Mouse (Mus musculus) hindbrain, embryonic 12.5 days (tissue): ENCODE data around the gene Polr2m. TPM values are rescaled to one million over a fixed set of nuclear protein-coding genes. Genes with fewer than 3 reads are reported as not detected.

Experiments
- ATAC-seq: fragments of 200-750 bp; cut with Nextera tagmentation; 2 replicates; pipeline ENCODE4 v1.8.0; 2017; ENCODE audit warnings: moderate TSS enrichment; ENCODE audit not compliant: low FRiP score
- H3K27ac ChIP-seq: fragments of 300-500 bp; sonication (generic); 2 replicates; pipeline ENCODE4 v1.5.1; 2016; ENCODE audit warnings: mild to moderate bottlenecking
- H3K27me3 ChIP-seq: fragments of 300-500 bp; sonication (generic); 2 replicates; pipeline ENCODE4 v1.6.1; 2016; ENCODE audit warnings: mild to moderate bottlenecking
- H3K36me3 ChIP-seq: fragments of 300-500 bp; sonication (generic); 2 replicates; pipeline ENCODE4 v1.6.1; 2016; ENCODE audit warnings: mild to moderate bottlenecking
- H3K4me1 ChIP-seq: fragments of 300-500 bp; sonication (generic); 2 replicates; pipeline ENCODE4 v1.6.1; 2016
- H3K4me2 ChIP-seq: fragments of 300-500 bp; sonication (generic); replicated peaks from 2 replicates; pipeline ENCODE4 v1.6.1; 2016; ENCODE audit warnings: mild to moderate bottlenecking
- H3K4me3 ChIP-seq: fragments of 300-500 bp; sonication (generic); 2 replicates; pipeline ENCODE4 v1.5.1; 2016; ENCODE audit warnings: mild to moderate bottlenecking
- H3K9ac ChIP-seq: fragments of 300-500 bp; sonication (generic); 2 replicates; pipeline ENCODE4 v1.6.1; 2016; ENCODE audit warnings: mild to moderate bottlenecking, moderate library complexity
- H3K9me3 ChIP-seq: fragments of 300-500 bp; sonication (generic); replicated peaks from 2 replicates; pipeline ENCODE4 v1.6.1; 2016; ENCODE audit warnings: mild to moderate bottlenecking
- WGBS: fragments of 180-500 bp; shearing (Covaris S2); methylation state at CpG from one replicate; pipeline ENCODE4 v1.1.7; 2016; 5-methylcytosine and 5-hydroxymethylcytosine counted together
- polyA plus RNA-seq: library from polyadenylated mRNA; unstranded; fragments of >200 nt; fragmentation: Nextera tagmentation; extraction: Ambion mirVana; gene quantifications from 2 replicates; pipeline ENCODE4 v1.2.1, GENCODE M21; 2016

Polr2m gene
- polyA plus RNA-seq, 1 experiment from 2014 or later, result 427 TPM

DNA sequence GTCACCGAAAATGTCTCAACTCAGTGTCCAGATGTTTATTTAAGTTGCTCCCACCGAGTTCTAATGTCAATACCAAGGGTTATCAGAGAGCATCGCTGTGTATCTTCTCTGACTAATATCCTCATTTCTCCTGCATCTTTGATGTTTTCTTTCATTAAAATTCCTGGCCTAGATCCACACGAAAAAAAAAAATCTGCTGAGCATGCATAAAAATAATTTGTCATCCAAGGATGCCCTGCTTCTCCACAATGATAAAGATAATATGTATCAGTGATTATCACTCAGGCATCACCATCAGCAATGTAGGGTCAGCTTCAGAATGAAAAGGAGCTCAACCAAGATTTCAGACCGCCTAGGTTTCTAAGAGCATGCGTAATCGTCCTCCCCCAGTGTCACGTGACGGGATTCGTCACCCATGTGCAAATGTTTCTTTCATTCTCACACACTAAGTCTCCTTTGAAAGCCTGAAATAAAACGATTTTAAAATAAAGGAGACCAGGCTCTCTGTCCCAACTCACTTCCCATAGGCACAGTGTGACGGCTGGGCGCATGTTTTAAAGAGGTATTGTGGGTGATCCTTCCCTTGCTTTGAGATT is 22.6 kb downstream of the Polr2m start:
- Histone ChIP-seq H3K36me3 (no peaks in the 10 kb centered on the region), H3K9ac (no peak overlapping the region), H3K4me3 (no peak overlapping the region), H3K27me3 (no peaks in the 10 kb centered on the region), H3K27ac (no peak overlapping the region), H3K4me2 (no peak overlapping the region), H3K4me1 (no peaks in the 10 kb centered on the region), H3K9me3 (no peaks in the 10 kb centered on the region)
- WGBS, result 74% methylated on average over 13 of the region's 13 CpGs
- ATAC-seq, result no peak

- Histone ChIP-seq H3K27me3 (no peaks in the 10 kb centered on the region), H3K36me3 (no peaks in the 10 kb centered on the region), H3K9me3 (no peaks in the 10 kb centered on the region; the same call in 1 of the 2 replicates), H3K4me2 (no peak overlapping the region), H3K4me3 (no peak overlapping the region), H3K4me1 (no peaks in the 10 kb centered on the region), H3K9ac (no peak overlapping the region), H3K27ac (no peak overlapping the region)
- ATAC-seq, result no peak
- 87% methylated on average over 4 of the region's 4 CpGs for WGBS
These were observed 29.0 kb downstream of the Polr2m start for GRCm38 (mm10) chr9:71456738-71457137.

GRCm38 (mm10) chr9:71453917-71454316 is 31.8 kb downstream of the Polr2m start:
- Histone ChIP-seq H3K27me3 (no peaks in the 10 kb centered on the region), H3K9ac (no peak overlapping the region), H3K4me2 (no peak overlapping the region), H3K9me3 (no peaks in the 10 kb centered on the region; the same call in 1 of the 2 replicates), H3K4me3 (no peak overlapping the region), H3K27ac (no peak overlapping the region), H3K36me3 (no peaks in the 10 kb centered on the region), H3K4me1 (peaks cover 3% of the 10 kb centered on the region; the same call in 1 of the 2 replicates)
- no peak for ATAC-seq
- 70% methylated on average over 5 of the region's 5 CpGs for WGBS

- Histone ChIP-seq H3K4me3 (no peak overlapping the region), H3K27ac (no peak overlapping the region), H3K9me3 (no peaks in the 10 kb centered on the region; the same call in 1 of the 2 replicates), H3K36me3 (no peaks in the 10 kb centered on the region), H3K4me1 (peaks cover 3% of the 10 kb centered on the region; the same call in 1 of the 2 replicates), H3K27me3 (no peaks in the 10 kb centered on the region), H3K9ac (no peak overlapping the region), H3K4me2 (no peak overlapping the region)
- no peak for ATAC-seq
- 41% methylated on average over 5 of the region's 5 CpGs for WGBS
These were observed 32.4 kb downstream of the Polr2m start for GRCm38 (mm10) chr9:71453352-71453751.

DNA sequence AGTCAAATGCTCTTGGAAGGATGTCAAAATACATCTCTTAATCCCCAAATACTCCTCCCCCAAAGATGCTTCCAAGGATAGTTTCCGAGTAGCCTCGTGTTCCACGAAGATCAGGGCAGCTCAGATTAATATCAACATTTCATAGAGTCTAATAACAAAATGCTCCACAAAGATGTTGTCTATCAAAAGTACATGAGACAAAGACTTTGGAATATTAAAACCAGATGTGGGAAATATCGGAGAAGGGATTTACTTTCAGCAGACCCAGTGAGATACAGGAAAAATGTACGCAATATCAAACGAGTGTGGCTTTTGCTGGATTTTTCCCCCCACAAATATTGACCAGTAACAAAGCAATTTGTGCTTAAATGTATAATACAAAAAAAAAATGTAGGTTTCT is 35.1 kb downstream of the Polr2m start:
- Histone ChIP-seq H3K27me3 (no peaks in the 10 kb centered on the region), H3K36me3 (no peaks in the 10 kb centered on the region), H3K9me3 (no peaks in the 10 kb centered on the region; the same call in 1 of the 2 replicates), H3K27ac (no peak overlapping the region), H3K4me3 (no peak overlapping the region), H3K4me1 (peaks cover 3% of the 10 kb centered on the region; the same call in 1 of the 2 replicates), H3K9ac (no peak overlapping the region), H3K4me2 (no peak overlapping the region)
- ATAC-seq, result no peak
- WGBS, result 69% methylated on average over 6 of the region's 6 CpGs

GRCm38 (mm10) chr9:71447573-71447972 is 38.2 kb downstream of the Polr2m start:
- Histone ChIP-seq H3K9me3 (no peaks in the 10 kb centered on the region), H3K4me1 (peaks cover 3% of the 10 kb centered on the region; the same call in 1 of the 2 replicates), H3K27ac (no peak overlapping the region), H3K4me2 (no peak overlapping the region), H3K36me3 (no peaks in the 10 kb centered on the region), H3K27me3 (no peaks in the 10 kb centered on the region), H3K9ac (no peak overlapping the region), H3K4me3 (no peak overlapping the region)
- WGBS, result 34% methylated on average over 4 of the region's 4 CpGs
- no peak for ATAC-seq

DNA sequence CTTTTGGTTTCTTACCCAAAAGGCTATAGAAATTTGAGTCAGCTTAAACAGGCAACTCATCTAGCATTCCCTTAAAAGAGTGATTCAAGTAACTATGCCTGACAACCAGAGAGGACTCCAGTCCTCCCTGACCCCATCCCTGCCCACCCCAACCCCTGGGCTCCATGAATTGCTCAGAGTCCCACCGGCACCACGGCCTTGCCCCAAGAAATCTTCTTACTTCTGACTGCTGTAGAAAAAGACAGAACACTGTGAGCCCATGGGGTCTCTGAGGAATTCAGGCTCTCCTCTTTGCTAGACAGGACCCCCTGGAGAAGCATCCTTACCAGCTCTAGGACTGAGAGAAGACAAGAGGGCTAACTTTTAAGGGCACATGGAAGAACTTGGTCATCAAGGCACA is 40.4 kb downstream of the Polr2m start:
- Histone ChIP-seq H3K36me3 (no peaks in the 10 kb centered on the region), H3K4me3 (no peak overlapping the region), H3K27ac (no peak overlapping the region), H3K4me1 (no peaks in the 10 kb centered on the region), H3K4me2 (no peak overlapping the region), H3K9me3 (no peaks in the 10 kb centered on the region), H3K9ac (no peak overlapping the region), H3K27me3 (no peaks in the 10 kb centered on the region)
- 88% methylated on average over 2 of the region's 2 CpGs for WGBS
- no peak for ATAC-seq

- no peak overlapping the region for H3K4me3 ChIP-seq
- WGBS, result 87% methylated on average over 2 of the region's 2 CpGs
- no peaks in the 10 kb centered on the region for H3K9me3 ChIP-seq
- no peak overlapping the region for H3K9ac ChIP-seq
- no peaks in the 10 kb centered on the region for H3K27me3 ChIP-seq
- no peak overlapping the region for H3K27ac ChIP-seq
- no peak for ATAC-seq
- H3K4me2 ChIP-seq, result no peak overlapping the region
- no peaks in the 10 kb centered on the region for H3K36me3 ChIP-seq
- H3K4me1 ChIP-seq, result no peaks in the 10 kb centered on the region
These were observed 47.6 kb downstream of the Polr2m start for GRCm38 (mm10) chr9:71438146-71438545.

Other genes starting within 250 kb of the Polr2m start
- gene Myzap, start 106.4 kb upstream of the Polr2m start, polyA plus RNA-seq, result 5.5 and 6.6 TPM in 2 replicates